Mouse (Mus musculus): ENCODE data around the gene Olfr401. TPM values are rescaled to one million over a fixed set of nuclear protein-coding genes. Genes with fewer than 3 reads are reported as not detected.

Olfr401 gene
- not detected in 2 replicates for polyA plus RNA-seq (2012; rRNA removed)

GRCm38 (mm10) chr11:74113412-74113811, at the start of gene Olfr401:
TSS of gene Olfr401 (plus strand) at chr11:74113712.

GRCm38 (mm10) chr11:74069655-74070054, 43.9 kb upstream of the Olfr401 start, which contains the start of gene Zfp616:
TSS of gene Zfp616 (plus strand) at chr11:74069955.

GRCm38 (mm10) chr11:74153229-74153628, 39.7 kb downstream of the Olfr401 start, which contains the start of gene Olfr402:
TSS of gene Olfr402 (plus strand) at chr11:74153529.

Other genes with a start within 250 kb of the Olfr401 start
- gene Olfr394, start 222.9 kb upstream of the Olfr401 start, polyA plus RNA-seq (2012; rRNA removed), result not detected in 2 replicates
- gene Olfr395, start 204.4 kb upstream of the Olfr401 start, polyA plus RNA-seq (2012; rRNA removed), result not detected in 2 replicates
- not detected in 2 replicates for gene Olfr23, start 177.0 kb upstream of the Olfr401 start, polyA plus RNA-seq (2012; rRNA removed)
- gene Olfr397, start 152.9 kb upstream of the Olfr401 start, polyA plus RNA-seq (2012; rRNA removed), result not detected in 2 replicates
- not detected in 2 replicates for gene Olfr398, start 123.3 kb upstream of the Olfr401 start, polyA plus RNA-seq (2012; rRNA removed)
- gene Olfr139, start 57.2 kb upstream of the Olfr401 start, polyA plus RNA-seq (2012; rRNA removed), result not detected in 2 replicates
- gene Olfr399, start 57.1 kb upstream of the Olfr401 start, polyA plus RNA-seq (2012; rRNA removed), result not detected in 2 replicates
- gene Zfp616, start 43.8 kb upstream of the Olfr401 start, polyA plus RNA-seq (2012; rRNA removed), result not detected in 2 replicates
- not detected in 2 replicates for gene Olfr402, start 39.8 kb downstream of the Olfr401 start, polyA plus RNA-seq (2012; rRNA removed)
- gene Olfr403, start 72.5 kb downstream of the Olfr401 start, polyA plus RNA-seq (2012; rRNA removed), result not detected in 2 replicates
- not detected in 2 replicates for gene Olfr43, start 97.7 kb downstream of the Olfr401 start, polyA plus RNA-seq (2012; rRNA removed)
- not detected in 2 replicates for gene Olfr406, start 146.1 kb downstream of the Olfr401 start, polyA plus RNA-seq (2012; rRNA removed)
- gene Olfr59, start 170.0 kb downstream of the Olfr401 start, polyA plus RNA-seq (2012; rRNA removed), result not detected in 2 replicates
- gene Olfr410, start 224.3 kb downstream of the Olfr401 start, polyA plus RNA-seq (2012; rRNA removed), result not detected in 2 replicates
- gene Olfr411, start 238.9 kb downstream of the Olfr401 start, polyA plus RNA-seq (2012; rRNA removed), result not detected in 2 replicates
- not detected in 2 replicates for gene Olfr412, start 248.4 kb downstream of the Olfr401 start, polyA plus RNA-seq (2012; rRNA removed)

Measured in central nervous system, embryonic 11.5 days (tissue).